Mouse (Mus musculus) mouse embryonic stem cell (cell line): ENCODE results near the gene Adgrb2.

Source experiments
- in situ Hi-C, 2 experiments: fragments of 300-500 bp; cut with MboI; formaldehyde crosslinking; loops; 1 replicate in 1 of 2; 3 replicates in 1 of 2; pipeline ENCODE4 v1.14.3; 2019 to 2020; ENCODE audit warnings: low sequenced_read_pairs in 2 of 2, low pct_unique_long_range_greater_than_20kb in 1 of 2, mixed read lengths in 1 of 2; ENCODE audit not compliant: unreplicated experiment in 1 of 2

Gene Adgrb2

DNA sequence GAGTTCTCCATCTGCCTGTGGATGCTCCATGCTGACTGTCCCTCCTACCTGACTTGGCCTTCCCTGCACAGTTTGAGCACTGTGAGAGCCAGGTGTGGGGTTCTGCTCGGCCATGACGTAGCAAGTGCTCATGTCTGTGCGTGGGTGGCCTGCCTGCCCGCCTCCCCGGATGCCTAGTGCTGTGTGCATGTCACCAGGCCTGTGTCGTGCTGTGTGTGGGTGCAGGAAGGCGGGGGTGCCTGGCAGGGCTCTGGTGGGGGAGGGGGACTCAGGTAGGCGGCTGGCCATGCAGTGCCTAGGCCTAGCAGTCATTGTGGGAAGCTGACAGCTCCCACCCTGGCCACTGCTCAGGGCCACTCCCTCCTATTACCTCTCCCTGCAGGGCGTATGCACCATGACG lies 28.4 kb downstream of the Adgrb2 start:
- in situ Hi-C loops: no loop called here

DNA sequence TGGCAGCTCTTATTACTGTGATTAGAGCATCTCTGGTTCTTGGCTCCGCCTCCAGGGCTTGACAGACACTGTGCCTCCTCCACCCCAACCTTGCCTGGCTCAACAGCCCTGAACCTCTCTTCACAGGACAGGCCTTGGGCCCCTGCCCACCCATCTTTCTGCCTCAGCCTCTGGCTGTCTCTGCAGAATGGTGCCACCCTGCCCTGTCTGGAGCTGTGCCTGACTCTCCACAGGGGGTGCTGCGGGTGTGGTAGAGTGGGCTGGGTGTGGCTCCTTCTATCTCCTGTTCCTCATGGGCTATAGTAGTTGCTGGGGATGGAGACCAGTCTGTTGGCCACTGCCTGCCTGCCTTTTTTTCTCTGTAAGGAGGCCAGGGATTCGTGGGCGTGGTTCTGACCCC lies 31.3 kb downstream of the Adgrb2 start:
- in situ Hi-C loops: no loop called here

DNA sequence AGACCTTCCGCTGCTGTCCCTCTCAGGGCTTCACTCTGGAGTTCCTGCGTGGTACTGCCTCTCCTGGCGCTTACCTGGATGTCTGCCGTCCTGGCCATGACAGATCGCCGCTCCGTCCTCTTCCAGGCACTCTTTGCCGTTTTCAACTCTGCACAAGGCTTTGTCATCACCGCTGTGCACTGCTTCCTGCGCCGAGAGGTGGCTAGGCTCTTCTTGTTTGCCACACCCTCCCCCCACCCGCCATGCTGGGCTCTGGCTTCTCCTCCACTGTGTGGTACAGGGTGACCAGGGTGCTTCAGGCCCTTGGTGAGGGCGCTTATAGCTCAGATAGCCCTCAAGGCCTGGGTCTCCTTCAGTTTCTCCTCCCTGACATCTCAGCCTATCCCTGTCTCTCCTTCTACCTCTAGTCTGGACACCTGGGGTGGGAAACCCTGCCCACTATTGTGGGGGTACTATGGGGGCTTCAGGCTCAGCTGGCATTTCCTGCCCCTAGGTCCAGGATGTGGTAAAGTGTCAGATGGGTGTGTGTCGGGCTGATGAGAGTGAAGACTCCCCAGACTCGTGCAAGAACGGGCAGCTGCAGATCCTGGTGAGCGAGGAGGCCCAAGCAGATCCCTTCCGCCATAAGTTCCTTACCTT lies 32.5 kb downstream of the Adgrb2 start:
- in situ Hi-C loops: no loop called here

DNA sequence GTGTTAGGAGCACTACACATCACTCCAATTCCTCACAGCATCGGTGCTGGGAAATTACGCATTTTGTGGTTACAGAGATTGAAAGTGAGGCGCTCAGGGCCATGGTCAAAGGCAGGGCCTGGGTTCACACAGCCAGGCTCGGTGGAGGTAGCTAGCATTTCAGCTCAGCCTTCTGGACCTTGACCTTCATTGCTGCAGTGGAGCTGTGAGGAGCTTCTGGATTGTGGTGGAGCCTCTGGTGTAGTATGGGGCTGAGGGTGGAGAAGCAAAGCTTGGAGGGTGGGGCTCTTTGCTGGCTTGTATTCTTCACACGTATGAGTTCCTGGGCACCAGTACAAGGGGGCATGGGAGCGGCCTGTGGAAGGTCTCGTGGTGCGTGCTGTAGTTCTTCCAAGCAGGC lies 38.3 kb downstream of the Adgrb2 start:
- in situ Hi-C loops: no loop called here

GRCm38 (mm10) chr4:130023511-130024231 lies 39.0 kb downstream of the Adgrb2 start:
- in situ Hi-C loops: no loop called here

DNA sequence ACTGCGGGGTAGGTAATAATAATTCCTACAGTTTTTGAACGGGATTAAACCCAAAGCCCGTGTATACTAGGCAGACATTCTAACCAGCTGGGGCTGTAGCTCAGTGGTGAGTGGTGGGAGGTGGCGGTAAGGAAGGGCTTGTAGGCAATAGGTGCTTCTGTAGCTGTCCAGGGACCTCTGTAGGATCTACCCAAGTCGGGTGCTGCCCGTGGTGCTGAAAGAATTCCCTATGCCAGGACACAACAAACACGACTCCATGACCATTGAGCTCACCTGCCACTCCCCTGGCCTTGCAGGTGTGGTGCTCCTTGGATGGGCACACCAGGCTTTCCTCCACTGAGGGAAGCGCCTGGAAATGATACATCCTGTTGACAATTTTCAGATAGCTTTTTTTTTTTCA lies 40.9 kb downstream of the Adgrb2 start:
- in situ Hi-C loops: no loop called here

- in situ Hi-C loops: no loop called here
Observed at GRCm38 (mm10) chr4:130031146-130031545, 46.5 kb downstream of the Adgrb2 start.

DNA sequence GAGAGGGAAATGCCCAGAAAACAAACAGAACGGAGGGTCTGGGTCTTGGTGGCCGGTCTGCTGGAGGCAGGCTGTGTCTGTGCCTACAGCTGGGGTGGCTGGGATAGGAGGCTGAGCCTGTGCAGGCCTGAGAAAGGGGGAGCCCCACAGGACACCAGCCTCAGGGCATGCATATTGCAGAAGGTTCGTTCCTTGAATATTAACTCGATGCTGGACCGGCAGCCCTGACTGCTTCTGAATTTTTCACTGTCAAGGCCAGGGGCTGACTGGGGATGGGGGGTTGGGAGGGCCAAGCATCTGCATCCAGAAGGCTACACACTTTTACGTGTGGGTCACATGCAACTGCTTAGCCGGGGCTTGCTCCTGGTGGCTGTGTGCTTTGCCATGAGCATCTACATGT lies 48.8 kb downstream of the Adgrb2 start:
- in situ Hi-C loops: no loop called here

DNA sequence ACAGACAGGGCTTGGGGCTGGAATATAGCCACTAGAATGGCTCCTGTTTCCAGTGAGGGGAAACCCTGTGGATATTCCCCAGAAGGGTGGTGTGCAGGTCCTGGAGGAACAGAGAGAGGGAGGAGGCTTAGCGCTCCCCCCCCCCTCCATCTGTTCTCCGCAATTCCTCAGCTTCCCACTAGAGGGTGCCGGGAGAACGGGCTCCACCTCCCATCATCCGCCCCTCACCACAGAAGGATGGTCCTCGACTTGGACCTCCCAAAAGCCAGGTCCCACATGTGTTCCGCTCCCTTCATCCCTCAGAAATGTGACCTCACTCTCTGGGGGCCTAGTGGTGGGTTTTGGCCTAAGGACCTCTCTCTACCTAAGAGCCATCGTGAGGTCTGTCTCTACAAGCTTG lies 51.4 kb downstream of the Adgrb2 start:
- in situ Hi-C loops: no loop called here

DNA sequence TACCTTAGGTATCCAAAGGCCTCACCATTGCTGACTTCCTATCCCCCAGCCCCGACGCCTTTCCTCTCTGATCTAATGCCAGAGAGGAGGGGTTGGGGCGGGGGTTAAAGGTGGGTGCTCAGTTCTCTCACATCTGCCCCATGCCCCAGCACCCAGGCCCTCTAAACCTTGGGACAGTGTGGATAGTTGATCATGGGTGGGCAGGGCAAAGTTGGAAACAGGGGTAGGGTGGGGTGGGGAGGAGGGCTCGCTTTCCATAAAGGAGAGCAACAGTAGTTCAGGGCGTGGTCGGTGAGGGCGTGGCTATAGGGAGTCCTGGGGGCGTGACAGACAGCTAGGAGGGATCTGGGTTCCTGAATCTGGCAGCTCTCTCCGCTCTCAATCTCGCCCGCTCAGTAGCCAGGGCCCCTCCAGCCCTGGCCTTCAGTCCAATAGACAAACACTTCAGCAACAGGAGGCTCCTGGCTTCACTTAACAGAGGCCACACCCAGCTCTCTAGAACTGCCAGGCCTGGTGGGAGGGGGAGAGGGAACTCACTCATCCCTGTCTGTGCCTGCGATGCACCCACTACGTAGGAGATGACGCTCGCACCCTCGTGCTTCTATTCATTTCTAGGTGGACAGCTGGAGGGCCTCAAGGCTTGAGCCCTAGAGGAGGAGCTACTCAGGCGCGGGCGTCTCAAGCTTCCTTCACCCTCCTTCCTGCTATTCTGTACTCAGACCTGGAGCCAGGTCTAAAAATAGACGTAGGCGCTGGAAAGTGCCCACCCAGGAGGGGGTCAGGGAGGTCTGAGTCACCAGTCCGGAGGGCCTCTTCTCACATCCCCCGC lies 52.1 kb downstream of the Adgrb2 start:
- in situ Hi-C loops: no loop called here

DNA sequence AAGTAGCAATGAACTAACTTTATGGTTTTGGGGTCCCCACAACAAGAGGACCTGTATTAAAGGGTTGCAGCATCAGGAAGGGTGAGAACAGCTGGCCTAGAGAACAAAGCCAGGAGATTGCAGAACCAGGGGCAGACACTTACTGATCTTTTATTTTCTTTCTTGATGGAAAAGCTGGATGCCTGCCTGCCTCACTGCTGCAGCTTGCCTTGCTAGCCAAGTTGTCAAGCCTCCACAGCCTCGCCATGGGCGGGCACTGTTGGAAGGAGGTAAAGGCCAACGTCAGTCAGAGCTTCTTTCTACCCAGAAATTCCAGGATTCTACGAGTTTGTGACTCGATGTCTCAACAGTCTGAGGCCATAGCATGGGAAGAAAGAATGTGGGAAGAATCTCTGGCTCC lies 54.7 kb downstream of the Adgrb2 start:
- in situ Hi-C loops: no loop called here

GRCm38 (mm10) chr4:130041076-130041475 lies 56.4 kb downstream of the Adgrb2 start:
- in situ Hi-C loops: no loop called here

GRCm38 (mm10) chr4:130044211-130044610 lies 59.5 kb downstream of the Adgrb2 start:
- in situ Hi-C loops: no loop called here

DNA sequence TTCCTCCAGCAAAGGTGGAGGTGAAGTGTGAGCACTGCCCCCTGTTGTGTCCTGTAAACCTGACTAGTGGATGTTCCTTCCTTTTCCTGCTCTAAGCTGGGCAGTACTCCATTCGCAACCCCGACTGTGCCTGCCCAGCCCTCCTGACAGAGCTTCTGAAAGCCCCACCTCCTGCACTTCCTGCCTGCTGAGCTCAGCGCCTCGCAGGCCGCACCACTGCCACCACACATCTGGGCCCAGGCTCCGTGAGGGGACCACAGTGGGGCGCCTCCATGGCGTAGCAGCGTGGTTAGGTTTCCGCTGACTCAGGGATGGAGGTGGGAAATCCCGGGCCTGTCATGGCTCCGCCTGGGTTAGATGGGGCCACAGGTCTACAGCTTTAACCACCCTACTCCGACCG lies 60.9 kb downstream of the Adgrb2 start:
- in situ Hi-C loops: no loop called here

- in situ Hi-C loops: no loop called here
Observed at GRCm38 (mm10) chr4:130047331-130048202, 62.9 kb downstream of the Adgrb2 start, which contains the start of gene Col16a1. TSS of gene Col16a1 (plus strand) at chr4:130047840.

GRCm38 (mm10) chr4:130048203-130048479 lies 63.5 kb downstream of the Adgrb2 start:
- in situ Hi-C loops: no loop called here

DNA sequence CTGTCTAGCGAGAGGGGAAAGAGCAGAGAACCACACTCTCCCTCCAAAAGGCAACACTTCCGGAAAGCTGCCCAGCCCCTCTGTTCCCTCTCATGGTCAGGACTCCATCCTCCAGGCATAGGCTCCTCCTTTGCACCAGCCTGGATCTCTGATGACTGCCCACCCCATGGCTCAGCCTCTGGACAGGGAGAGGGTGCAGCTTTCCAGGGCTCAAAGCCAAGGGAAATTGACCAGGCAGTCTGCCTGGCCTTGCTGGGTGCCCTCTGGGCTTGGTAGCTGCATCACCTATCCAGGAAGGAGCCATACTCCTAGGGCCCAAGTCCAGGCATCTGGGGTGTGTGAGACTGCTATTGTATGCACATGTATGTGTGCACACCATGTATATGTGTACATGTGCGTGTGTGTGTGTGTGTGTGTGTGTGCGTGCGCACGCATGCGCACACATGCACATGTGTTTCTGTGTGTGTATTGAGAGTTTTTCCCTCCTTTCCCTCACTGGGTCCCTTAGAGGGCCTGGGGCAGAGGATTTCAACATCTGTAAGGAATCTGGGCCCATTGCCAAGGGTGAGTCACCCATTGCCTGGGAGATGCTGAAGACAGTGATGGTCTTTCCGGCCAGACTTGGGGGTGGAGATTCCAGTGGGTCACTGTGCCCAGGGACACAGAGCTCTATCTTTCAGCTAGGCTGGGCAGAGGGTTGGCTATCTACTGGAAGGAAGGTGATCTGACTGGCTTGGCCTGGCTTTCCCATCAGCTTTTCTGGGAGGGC lies 65.6 kb downstream of the Adgrb2 start:
- in situ Hi-C loops: no loop called here

DNA sequence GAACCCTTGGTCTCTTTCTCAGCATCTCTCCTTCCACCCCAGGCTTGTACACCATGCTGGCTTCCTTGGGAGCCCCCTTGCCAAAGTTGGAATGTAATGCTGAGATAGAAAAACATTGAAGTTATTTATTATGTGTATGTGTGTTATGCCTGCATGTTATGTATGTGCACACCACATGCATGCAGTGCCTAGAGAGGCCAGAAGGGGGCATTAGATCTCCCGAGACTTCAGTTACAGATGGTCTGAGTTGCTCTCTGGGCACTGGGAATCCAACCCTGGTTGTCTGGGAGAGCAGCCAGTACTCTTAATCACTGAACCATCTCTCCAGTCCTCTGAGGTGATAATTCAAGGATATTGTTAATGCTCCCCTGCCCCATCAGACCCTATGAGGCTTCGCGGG lies 67.6 kb downstream of the Adgrb2 start:
- in situ Hi-C loops: no loop called here
